In the genomic region with DNA sequence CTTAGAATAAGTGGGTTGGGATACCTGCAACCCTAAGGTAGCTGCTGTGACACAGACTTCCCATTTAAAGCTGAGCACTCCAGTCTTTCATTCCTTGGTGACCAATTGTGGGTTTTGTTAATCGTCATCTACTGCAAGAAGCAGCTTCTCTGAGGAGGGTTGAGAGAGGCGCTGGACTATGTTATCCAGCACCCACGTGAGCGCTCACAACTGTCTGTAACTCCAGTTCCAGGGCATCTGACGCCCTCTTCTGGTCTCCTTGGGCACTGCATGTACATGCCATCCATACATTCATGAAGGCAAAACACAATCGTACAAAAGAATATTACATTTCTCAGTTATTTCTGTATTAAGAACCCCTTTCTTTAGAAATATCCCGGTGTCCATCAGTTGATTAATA, we compare ENCODE assay signal across 10 mouse cellular contexts.
DNase-seq lines count a peak whose midpoint lies in the region; ATAC-seq and TF ChIP-seq lines count a peak whose summit lies in the region.
"Had no signal": no experiment of that assay in that cellular context is flagged by ENCODE, and none has a peak within 500 bp of the region (broad histone marks: within the 10 kb centered on the region; RNA-seq: fewer than 3 reads in every experiment).

No protein-coding gene starts in this region.

- H3K4me2 ChIP-seq in intestine, postnatal 0 days (replicated peaks; ENCODE audit: low read depth): no peak overlapping the region
- H3K4me2 ChIP-seq in intestine, embryonic 16.5 days (ENCODE audit: low read depth, low read length): no peak overlapping the region
- H3K4me2 ChIP-seq: embryonic facial prominence, embryonic 13.5 days had no signal

- no peaks in the 10 kb centered on the region for H3K27me3 ChIP-seq in intestine, postnatal 0 days (replicated peaks; ENCODE audit: control insufficient read depth, insufficient read depth, low read length)
- H3K27me3 ChIP-seq in intestine, embryonic 16.5 days (replicated peaks; ENCODE audit: control insufficient read depth, insufficient read depth, low read length): no peaks in the 10 kb centered on the region
- H3K27me3 ChIP-seq: embryonic facial prominence, embryonic 13.5 days had no signal

- no peaks in the 10 kb centered on the region for H3K4me1 ChIP-seq in intestine, postnatal 0 days (replicated peaks; ENCODE audit: control insufficient read depth, insufficient read depth, low read length)
- 0 out of 2 replicates have a peak, but pooled peaks cover 4% of the 10 kb centered on the region for H3K4me1 ChIP-seq in intestine, embryonic 16.5 days (ENCODE audit: control insufficient read depth, insufficient read depth, low read length)

- no peak for ATAC-seq in intestine, postnatal 0 days
- ATAC-seq in intestine, embryonic 16.5 days: no peak
- ATAC-seq in activated CD4-positive, CD25-positive, alpha-beta regulatory T cell, adult 4 months: no peak

- no peak overlapping the region for H3K9ac ChIP-seq in intestine, postnatal 0 days (ENCODE audit: low read depth, low read length)
- H3K9ac ChIP-seq in intestine, embryonic 16.5 days (ENCODE audit: low read depth, low read length): no peak overlapping the region
- H3K9ac ChIP-seq: embryonic facial prominence, embryonic 13.5 days had no signal

- H3K9me3 ChIP-seq in intestine, postnatal 0 days (ENCODE audit: control insufficient read depth): no peaks in the 10 kb centered on the region
- no peaks in the 10 kb centered on the region; the same call in 1 of the 2 replicates for H3K9me3 ChIP-seq in intestine, embryonic 16.5 days (ENCODE audit: control insufficient read depth, low read length)
- H3K9me3 ChIP-seq: embryonic facial prominence, embryonic 13.5 days; midbrain, embryonic 10.5 days had no signal

- peak; percentile 62 for TF ChIP-seq CTCF in intestine, postnatal 0 days (IDR thresholded peaks at IDR 0.05; ENCODE audit: low read depth)

- 61% methylated on average over 7 of the region's 7 CpGs for WGBS in intestine, postnatal 0 days
- WGBS in intestine, embryonic 16.5 days: 55% methylated on average over 7 of the region's 7 CpGs

- H3K27ac ChIP-seq in intestine, postnatal 0 days (ENCODE audit: low read depth, low read length): no peak overlapping the region
- no peak overlapping the region for H3K27ac ChIP-seq in intestine, embryonic 16.5 days (ENCODE audit: low read length)
- H3K27ac ChIP-seq: embryonic facial prominence, embryonic 13.5 days; midbrain, embryonic 10.5 days had no signal

- H3K36me3 ChIP-seq in intestine, postnatal 0 days (ENCODE audit: control insufficient read depth, insufficient read depth): no peaks in the 10 kb centered on the region
- no peaks in the 10 kb centered on the region for H3K36me3 ChIP-seq in intestine, embryonic 16.5 days (ENCODE audit: control insufficient read depth, insufficient read depth, low read length)
- H3K36me3 ChIP-seq: embryonic facial prominence, embryonic 13.5 days; midbrain, embryonic 10.5 days had no signal

- peak; percentile 60 for DNase-seq in thymus, postnatal 4 days
- no peak for DNase-seq in thymus, postnatal 25 days
- DNase-seq in R1 (ENCODE audit: low read depth, low spot score): peak; percentile 83
- DNase-seq in urinary bladder, adult 18-20 months (ENCODE audit: low spot score in 2 of 2): no peak
- DNase-seq: cerebellum, adult 11-12 months had no signal

- H3K4me3 ChIP-seq in intestine, postnatal 0 days (ENCODE audit: low read depth, low read length): no peak overlapping the region
- H3K4me3 ChIP-seq in intestine, embryonic 16.5 days (ENCODE audit: low read length): no peak overlapping the region
- H3K4me3 ChIP-seq: embryonic facial prominence, embryonic 13.5 days; midbrain, embryonic 10.5 days had no signal

Comparison
In these comparisons a context has a peak if more than half of its experiments do, and no peak if none do; other contexts are left out.
1. DNase-seq: peak in thymus, postnatal 4 days (single experiment) and R1 (single experiment); none in thymus, postnatal 25 days (single experiment) and urinary bladder, adult 18-20 months (0 of 2).